Mouse (Mus musculus) stomach, postnatal 0 days (tissue): ENCODE measurements around the gene 1700024P04Rik.

Experiments used
- CTCF ChIP-seq: IDR thresholded peaks from 2 replicates; pipeline ENCODE4 v1.5.1; 2016; ENCODE audit warnings: antibody characterized with exemption, low read depth, mild to moderate bottlenecking, moderate library complexity
- EP300 ChIP-seq: optimal IDR thresholded peaks from 2 replicates; pipeline ENCODE3; 2016; ENCODE audit warnings: antibody characterized with exemption

DNA sequence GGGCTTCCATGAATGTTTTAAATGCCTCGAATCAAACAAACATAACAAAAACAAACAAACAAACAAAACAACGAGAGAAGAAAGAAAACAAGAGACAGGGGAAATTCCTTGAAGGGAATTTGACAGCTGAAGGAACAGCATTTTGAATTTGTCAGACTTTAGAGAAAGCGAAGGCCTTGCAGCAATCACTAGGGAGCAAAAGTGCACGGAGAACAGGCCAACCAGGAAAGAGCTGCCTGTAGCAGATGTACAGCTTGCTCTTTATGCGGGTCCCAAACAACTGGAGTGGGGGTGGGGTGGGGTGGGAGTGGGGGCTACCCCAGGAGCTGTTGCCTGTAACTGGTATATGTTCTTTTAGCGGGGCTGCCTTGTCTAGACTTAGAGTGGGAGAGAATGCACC lies 42.0 kb downstream of the 1700024P04Rik start:
- TF ChIP-seq CTCF (no peak), EP300 (no peak)
